Mouse (Mus musculus) forebrain, embryonic 13.5 days (tissue): Measurements from ENCODE around the gene Cdkal1. TPM values are rescaled to one million over a fixed set of nuclear protein-coding genes. Genes with fewer than 3 reads are reported as not detected.

Experiments used
- ATAC-seq: fragments of 200-750 bp; cut with Nextera tagmentation; 2 replicates; pipeline ENCODE4 v1.8.0; 2017
- H3K27ac ChIP-seq: fragments of 300-500 bp; sonication (generic); 2 replicates; pipeline ENCODE4 v1.5.1; 2015; ENCODE audit warnings: inconsistent platforms, mild to moderate bottlenecking, moderate library complexity
- H3K27me3 ChIP-seq: fragments of 300-500 bp; sonication (generic); 2 replicates; pipeline ENCODE4 v1.6.1; 2015; ENCODE audit warnings: mild to moderate bottlenecking, inconsistent platforms
- H3K36me3 ChIP-seq: fragments of 300-500 bp; sonication (generic); 2 replicates; pipeline ENCODE4 v1.6.1; 2015; ENCODE audit warnings: mild to moderate bottlenecking, inconsistent platforms; ENCODE audit not compliant: poor library complexity, severe bottlenecking
- H3K4me1 ChIP-seq: fragments of 300-500 bp; sonication (generic); 2 replicates; pipeline ENCODE4 v1.6.1; 2015; ENCODE audit warnings: inconsistent platforms
- H3K4me2 ChIP-seq: fragments of 300-500 bp; sonication (generic); 2 replicates; pipeline ENCODE4 v1.6.1; 2015; ENCODE audit warnings: inconsistent platforms, mild to moderate bottlenecking, moderate library complexity
- H3K4me3 ChIP-seq: fragments of 300-500 bp; sonication (generic); 2 replicates; pipeline ENCODE4 v1.5.1; 2015; ENCODE audit warnings: mild to moderate bottlenecking, inconsistent platforms
- H3K9ac ChIP-seq: fragments of 300-500 bp; sonication (generic); 2 replicates; pipeline ENCODE4 v1.6.1; 2015; ENCODE audit warnings: mild to moderate bottlenecking, inconsistent platforms
- H3K9me3 ChIP-seq: fragments of 300-500 bp; sonication (generic); replicated peaks from 2 replicates; pipeline ENCODE4 v1.6.1; 2016; ENCODE audit warnings: inconsistent platforms
- WGBS: fragments of 180-500 bp; shearing (Covaris S2); methylation state at CpG from one replicate; pipeline ENCODE4 v1.1.7; 2015; 5-methylcytosine and 5-hydroxymethylcytosine counted together
- polyA plus RNA-seq: library from polyadenylated mRNA; unstranded; fragments of >200 nt; fragmentation: Nextera tagmentation; extraction: Ambion mirVana; gene quantifications from 2 replicates; pipeline ENCODE4 v1.2.1, GENCODE M21; 2015

Cdkal1 gene
- polyA plus RNA-seq, 1 experiment from 2014 or later = 29.5 TPM

GRCm38 (mm10) chr13:29641200-29641599 lies 214.3 kb downstream of the Cdkal1 start:
- ATAC-seq = no peak
- no peaks in the 10 kb centered on the region for H3K27me3 ChIP-seq
- 79% methylated on average over 5 of the region's 5 CpGs for WGBS
- H3K4me2 ChIP-seq = no peak overlapping the region
- no peak overlapping the region for H3K27ac ChIP-seq
- H3K4me3 ChIP-seq = no peak overlapping the region
- no peaks in the 10 kb centered on the region for H3K9me3 ChIP-seq
- H3K4me1 ChIP-seq = no peaks in the 10 kb centered on the region
- no peak overlapping the region for H3K9ac ChIP-seq
- H3K36me3 ChIP-seq = no peaks in the 10 kb centered on the region

GRCm38 (mm10) chr13:29640186-29640585 lies 215.3 kb downstream of the Cdkal1 start:
- Histone ChIP-seq H3K27ac (no peak overlapping the region), H3K4me2 (no peak overlapping the region), H3K4me1 (no peaks in the 10 kb centered on the region), H3K9ac (no peak overlapping the region), H3K4me3 (no peak overlapping the region), H3K27me3 (no peaks in the 10 kb centered on the region), H3K9me3 (no peaks in the 10 kb centered on the region), H3K36me3 (no peaks in the 10 kb centered on the region)
- no peak for ATAC-seq
- 95% methylated on average over 1 of the region's 1 CpGs for WGBS

- WGBS = 95% methylated on average over 4 of the region's 4 CpGs
- Histone ChIP-seq H3K27me3 (no peaks in the 10 kb centered on the region), H3K36me3 (no peaks in the 10 kb centered on the region), H3K4me3 (no peak overlapping the region), H3K27ac (no peak overlapping the region), H3K4me2 (no peak overlapping the region), H3K9me3 (no peaks in the 10 kb centered on the region), H3K4me1 (no peaks in the 10 kb centered on the region), H3K9ac (no peak overlapping the region)
- ATAC-seq = no peak
These were observed 217.2 kb downstream of the Cdkal1 start for GRCm38 (mm10) chr13:29638303-29638702.

GRCm38 (mm10) chr13:29637788-29638187 lies 217.7 kb downstream of the Cdkal1 start:
- Histone ChIP-seq H3K27ac (no peak overlapping the region), H3K27me3 (no peaks in the 10 kb centered on the region), H3K4me3 (no peak overlapping the region), H3K9ac (no peak overlapping the region), H3K4me1 (no peaks in the 10 kb centered on the region), H3K36me3 (no peaks in the 10 kb centered on the region), H3K4me2 (no peak overlapping the region), H3K9me3 (no peaks in the 10 kb centered on the region)
- 87% methylated on average over 6 of the region's 6 CpGs for WGBS
- ATAC-seq = no peak

GRCm38 (mm10) chr13:29635581-29635980 lies 219.9 kb downstream of the Cdkal1 start:
- no peaks in the 10 kb centered on the region for H3K36me3 ChIP-seq
- H3K4me3 ChIP-seq = no peak overlapping the region

DNA sequence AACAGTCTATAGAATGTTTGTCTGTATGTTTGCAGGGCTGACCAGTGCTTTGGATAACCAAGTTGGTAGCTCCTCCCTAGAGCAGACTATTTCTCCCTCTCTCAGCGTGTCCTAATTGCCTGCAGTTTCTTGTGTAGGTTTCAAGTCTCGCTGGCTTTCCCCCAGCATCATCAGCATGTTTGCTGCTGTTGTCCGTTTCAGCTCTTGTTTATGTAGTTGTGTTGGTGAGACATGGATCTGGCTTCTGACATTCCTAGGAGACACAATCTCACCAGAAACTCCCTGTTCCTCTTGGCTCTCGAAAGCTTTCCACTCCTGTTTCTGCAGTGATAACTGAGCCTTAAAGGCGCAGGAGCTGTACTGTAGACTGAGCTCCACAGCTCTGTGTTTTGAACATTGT lies 224.1 kb downstream of the Cdkal1 start:
- no peaks in the 10 kb centered on the region for H3K27me3 ChIP-seq
- no peak overlapping the region for H3K27ac ChIP-seq
- ATAC-seq = no peak
- no peaks in the 10 kb centered on the region for H3K36me3 ChIP-seq
- no peak overlapping the region for H3K4me2 ChIP-seq
- H3K9me3 ChIP-seq = no peaks in the 10 kb centered on the region
- H3K9ac ChIP-seq = no peak overlapping the region
- WGBS = 82% methylated on average over 5 of the region's 5 CpGs
- no peak overlapping the region for H3K4me3 ChIP-seq
- H3K4me1 ChIP-seq = peaks cover 12% of the 10 kb centered on the region

More at GRCm38 (mm10) chr13:29635581-29635980, 219.9 kb downstream of the Cdkal1 start:
- Histone ChIP-seq H3K27ac (no peak overlapping the region), H3K4me2 (no peak overlapping the region), H3K9ac (no peak overlapping the region), H3K9me3 (no peaks in the 10 kb centered on the region), H3K4me1 (no peaks in the 10 kb centered on the region), H3K27me3 (no peaks in the 10 kb centered on the region)
- 72% methylated on average over 3 of the region's 3 CpGs for WGBS
- no peak for ATAC-seq

DNA sequence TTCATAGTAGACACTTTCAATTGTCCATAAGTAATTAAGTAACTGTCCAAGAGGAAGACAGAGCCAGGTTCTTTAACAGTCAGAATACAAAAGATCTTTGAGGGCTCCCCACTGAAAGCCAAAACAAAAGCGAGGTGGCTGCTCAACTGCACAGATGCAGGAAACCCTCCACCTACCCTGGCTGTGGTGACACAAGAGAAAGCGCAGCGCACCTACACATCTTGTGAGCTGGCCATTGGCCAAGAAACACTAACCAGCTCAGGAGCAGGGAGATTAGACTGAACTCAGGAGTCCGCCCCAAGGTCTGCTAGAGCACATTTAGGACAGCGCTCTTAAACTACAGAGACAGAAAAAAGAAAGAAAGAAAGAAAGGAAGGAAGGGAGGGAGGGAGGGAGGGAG lies 226.9 kb downstream of the Cdkal1 start:
- no peak overlapping the region for H3K9ac ChIP-seq
- no peaks in the 10 kb centered on the region for H3K9me3 ChIP-seq
- H3K4me1 ChIP-seq = peaks cover 13% of the 10 kb centered on the region
- ATAC-seq = no peak
- no peaks in the 10 kb centered on the region for H3K27me3 ChIP-seq
- no peak overlapping the region for H3K4me3 ChIP-seq
- H3K36me3 ChIP-seq = no peaks in the 10 kb centered on the region
- H3K4me2 ChIP-seq = no peak overlapping the region
- 30% methylated on average over 5 of the region's 5 CpGs for WGBS
- H3K27ac ChIP-seq = no peak overlapping the region

- no peak overlapping the region for H3K27ac ChIP-seq
- H3K27me3 ChIP-seq = no peaks in the 10 kb centered on the region
- H3K4me3 ChIP-seq = no peak overlapping the region
- H3K9ac ChIP-seq = no peak overlapping the region
- H3K9me3 ChIP-seq = no peaks in the 10 kb centered on the region
- H3K36me3 ChIP-seq = no peaks in the 10 kb centered on the region
- no peak for ATAC-seq
- 93% methylated on average over 7 of the region's 7 CpGs for WGBS
- peaks cover 15% of the 10 kb centered on the region for H3K4me1 ChIP-seq
- no peak overlapping the region for H3K4me2 ChIP-seq
These were observed 227.9 kb downstream of the Cdkal1 start for GRCm38 (mm10) chr13:29627438-29628124.

DNA sequence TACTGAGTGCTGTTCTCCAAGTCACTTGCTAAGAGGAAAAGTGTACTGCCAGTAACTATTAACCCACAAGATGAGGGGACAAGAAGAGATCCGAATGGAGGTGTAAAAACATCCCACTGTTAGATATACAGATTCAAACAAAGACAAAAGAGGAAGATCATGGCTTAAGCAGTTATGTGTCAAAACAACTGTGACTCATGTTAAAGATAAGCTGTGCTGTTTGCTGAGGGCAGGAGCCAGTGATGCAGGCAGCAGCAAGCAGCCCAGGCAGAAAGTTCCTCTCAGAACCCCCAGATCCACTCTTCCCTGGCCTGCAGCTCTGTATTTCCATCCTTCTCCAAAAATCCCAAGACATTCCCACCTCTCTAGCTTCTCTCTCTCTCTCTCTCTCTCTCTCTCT lies 230.5 kb downstream of the Cdkal1 start:
- Histone ChIP-seq H3K27me3 (no peaks in the 10 kb centered on the region), H3K27ac (no peak overlapping the region), H3K9ac (no peak overlapping the region), H3K9me3 (no peaks in the 10 kb centered on the region), H3K4me3 (no peak overlapping the region), H3K4me2 (no peak overlapping the region), H3K4me1 (peaks cover 14% of the 10 kb centered on the region), H3K36me3 (no peaks in the 10 kb centered on the region)
- WGBS = 77% methylated on average over 1 of the region's 1 CpGs
- ATAC-seq = no peak

GRCm38 (mm10) chr13:29623636-29624239 lies 231.7 kb downstream of the Cdkal1 start:
- H3K27me3 ChIP-seq = no peaks in the 10 kb centered on the region

GRCm38 (mm10) chr13:29621881-29622280 lies 233.6 kb downstream of the Cdkal1 start:
- 78% methylated on average over 7 of the region's 7 CpGs for WGBS
- Histone ChIP-seq H3K27ac (no peak overlapping the region), H3K4me2 (no peak overlapping the region)

More at GRCm38 (mm10) chr13:29623636-29624239, 231.7 kb downstream of the Cdkal1 start:
- 74% methylated on average over 1 of the region's 1 CpGs for WGBS
- Histone ChIP-seq H3K9ac (no peak overlapping the region), H3K27ac (no peak overlapping the region), H3K4me1 (peaks cover 7% of the 10 kb centered on the region), H3K4me3 (no peak overlapping the region), H3K4me2 (no peak overlapping the region), H3K9me3 (no peaks in the 10 kb centered on the region), H3K36me3 (no peaks in the 10 kb centered on the region)
- ATAC-seq = no peak

GRCm38 (mm10) chr13:29621363-29621762 lies 234.1 kb downstream of the Cdkal1 start:
- H3K4me1 ChIP-seq = peaks cover 11% of the 10 kb centered on the region
- no peak overlapping the region for H3K27ac ChIP-seq
- H3K27me3 ChIP-seq = no peaks in the 10 kb centered on the region
- H3K36me3 ChIP-seq = no peaks in the 10 kb centered on the region
- no peak overlapping the region for H3K9ac ChIP-seq
- ATAC-seq = no peak
- H3K4me3 ChIP-seq = no peak overlapping the region
- H3K4me2 ChIP-seq = no peak overlapping the region
- H3K9me3 ChIP-seq = no peaks in the 10 kb centered on the region
- WGBS = 94% methylated on average over 1 of the region's 1 CpGs

More at GRCm38 (mm10) chr13:29621881-29622280, 233.6 kb downstream of the Cdkal1 start:
- peaks cover 11% of the 10 kb centered on the region for H3K4me1 ChIP-seq
- no peaks in the 10 kb centered on the region for H3K27me3 ChIP-seq
- no peak overlapping the region for H3K4me3 ChIP-seq
- no peak overlapping the region for H3K9ac ChIP-seq
- H3K36me3 ChIP-seq = no peaks in the 10 kb centered on the region
- no peaks in the 10 kb centered on the region for H3K9me3 ChIP-seq
- ATAC-seq = no peak

GRCm38 (mm10) chr13:29620826-29621225 lies 234.6 kb downstream of the Cdkal1 start:
- H3K27me3 ChIP-seq = no peaks in the 10 kb centered on the region
- no peak for ATAC-seq
- no peak overlapping the region for H3K4me2 ChIP-seq
- no peak overlapping the region for H3K4me3 ChIP-seq
- H3K27ac ChIP-seq = no peak overlapping the region
- 94% methylated on average over 7 of the region's 7 CpGs for WGBS
- H3K4me1 ChIP-seq = peaks cover 11% of the 10 kb centered on the region
- no peak overlapping the region for H3K9ac ChIP-seq
- no peaks in the 10 kb centered on the region for H3K36me3 ChIP-seq
- no peaks in the 10 kb centered on the region for H3K9me3 ChIP-seq
